Mouse (Mus musculus): ENCODE results near the gene Fnbp1. TPM values are rescaled to one million over a fixed set of nuclear protein-coding genes. Genes with fewer than 3 reads are reported as not detected.

Fnbp1 gene
- polyA plus RNA-seq, 1 experiment: 10.6 TPM

GRCm38 (mm10) chr2:31164841-31165455 lies 23.1 kb upstream of the Fnbp1 start:
- TF ChIP-seq SRF (IDR thresholded peaks at IDR 0.05; ENCODE audit: control insufficient read depth, insufficient read length, low read depth) (no peak), POLR2A (IDR thresholded peaks at IDR 0.05; ENCODE audit: insufficient read length, low read depth) (no peak), CEBPB (IDR thresholded peaks at IDR 0.05; ENCODE audit: insufficient read depth, poor library complexity, severe bottlenecking) (no peak), MYOG (IDR thresholded peaks at IDR 0.05; ENCODE audit: control insufficient read depth in 1 of 3, insufficient read depth in 1 of 3, insufficient read length in 2 of 3, low read depth in 2 of 3) (no peak), POLR2AphosphoS2 (IDR thresholded peaks at IDR 0.05; ENCODE audit: insufficient read length, low read depth) (no peak), E2F4 (IDR thresholded peaks at IDR 0.05; ENCODE audit: insufficient read depth) (no peak), TCF12 (IDR thresholded peaks at IDR 0.05; ENCODE audit: insufficient read depth, poor library complexity, severe bottlenecking) (no peak), MYOD1 (IDR thresholded peaks at IDR 0.05; ENCODE audit: control insufficient read depth in 1 of 3, insufficient read length in 2 of 3, low read depth in 2 of 3) (no peak), REST (IDR thresholded peaks at IDR 0.05; ENCODE audit: insufficient read depth, insufficient read length) (no peak), USF1 (IDR thresholded peaks at IDR 0.05; ENCODE audit: low read depth) (no peak)
- Histone ChIP-seq H3K79me2 (ENCODE audit: control insufficient read depth, insufficient read depth) (peaks cover 68% of the 10 kb centered on the region), H3ac (ENCODE audit: control insufficient read depth, insufficient read length) (no peak overlapping the region), H3K4me2 (ENCODE audit: low read depth) (no peak overlapping the region), H3K4me3 (no peak overlapping the region), H3K27me3 (ENCODE audit: control insufficient read depth, insufficient read depth, insufficient read length) (no peaks in the 10 kb centered on the region), H3K36me3 (ENCODE audit: control insufficient read depth, insufficient read depth) (peaks cover 14% of the 10 kb centered on the region)

- no peaks in the 10 kb centered on the region for H3K27me3 ChIP-seq (ENCODE audit: control insufficient read depth, insufficient read depth, insufficient read length)
- H3K4me2 ChIP-seq (ENCODE audit: low read depth): no peak overlapping the region
- peaks cover 2% of the 10 kb centered on the region for H3K36me3 ChIP-seq (ENCODE audit: control insufficient read depth, insufficient read depth)
- H3K79me2 ChIP-seq (ENCODE audit: control insufficient read depth, insufficient read depth): peaks cover 82% of the 10 kb centered on the region
- H3K4me3 ChIP-seq: no peak overlapping the region
- H3ac ChIP-seq (ENCODE audit: control insufficient read depth, insufficient read length): no peak overlapping the region
- no peak for TF ChIP-seq SRF (IDR thresholded peaks at IDR 0.05; ENCODE audit: control insufficient read depth, insufficient read length, low read depth)
- no peak for TF ChIP-seq TCF12 (IDR thresholded peaks at IDR 0.05; ENCODE audit: insufficient read depth, poor library complexity, severe bottlenecking)
- no peak for TF ChIP-seq CEBPB (IDR thresholded peaks at IDR 0.05; ENCODE audit: insufficient read depth, poor library complexity, severe bottlenecking)
- no peak for TF ChIP-seq POLR2AphosphoS2 (IDR thresholded peaks at IDR 0.05; ENCODE audit: insufficient read length, low read depth)
- TF ChIP-seq POLR2A (IDR thresholded peaks at IDR 0.05; ENCODE audit: insufficient read length, low read depth): no peak
- TF ChIP-seq USF1 (IDR thresholded peaks at IDR 0.05; ENCODE audit: low read depth): no peak
- no peak for TF ChIP-seq MYOD1 (IDR thresholded peaks at IDR 0.05; ENCODE audit: control insufficient read depth in 1 of 3, insufficient read length in 2 of 3, low read depth in 2 of 3)
- no peak for TF ChIP-seq TCF3 (IDR thresholded peaks at IDR 0.05; ENCODE audit: insufficient read length, low read depth)
- no peak for TF ChIP-seq MYOG (IDR thresholded peaks at IDR 0.05; ENCODE audit: control insufficient read depth in 1 of 3, insufficient read depth in 1 of 3, insufficient read length in 2 of 3, low read depth in 2 of 3)
- TF ChIP-seq MAX (IDR thresholded peaks at IDR 0.05; ENCODE audit: low read depth): no peak
- TF ChIP-seq REST (IDR thresholded peaks at IDR 0.05; ENCODE audit: insufficient read depth, insufficient read length): no peak
Observed at GRCm38 (mm10) chr2:31163361-31164118, 21.7 kb upstream of the Fnbp1 start.

- peaks cover 96% of the 10 kb centered on the region for H3K79me2 ChIP-seq (ENCODE audit: control insufficient read depth, insufficient read depth)
- H3K36me3 ChIP-seq (ENCODE audit: control insufficient read depth, insufficient read depth): no peaks in the 10 kb centered on the region
- no peak overlapping the region for H3K4me3 ChIP-seq
- TF ChIP-seq SRF (IDR thresholded peaks at IDR 0.05; ENCODE audit: control insufficient read depth, insufficient read length, low read depth) (no peak), MYOG (IDR thresholded peaks at IDR 0.05; ENCODE audit: control insufficient read depth in 1 of 3, insufficient read depth in 1 of 3, insufficient read length in 2 of 3, low read depth in 2 of 3) (no peak), TCF12 (IDR thresholded peaks at IDR 0.05; ENCODE audit: insufficient read depth, poor library complexity, severe bottlenecking) (no peak), POLR2A (IDR thresholded peaks at IDR 0.05; ENCODE audit: insufficient read length, low read depth) (no peak), POLR2AphosphoS2 (IDR thresholded peaks at IDR 0.05; ENCODE audit: insufficient read length, low read depth) (no peak), MAX (IDR thresholded peaks at IDR 0.05; ENCODE audit: low read depth) (no peak), REST (IDR thresholded peaks at IDR 0.05; ENCODE audit: insufficient read depth, insufficient read length) (no peak), E2F4 (IDR thresholded peaks at IDR 0.05; ENCODE audit: insufficient read depth) (no peak), USF1 (IDR thresholded peaks at IDR 0.05; ENCODE audit: low read depth) (no peak), CEBPB (IDR thresholded peaks at IDR 0.05; ENCODE audit: insufficient read depth, poor library complexity, severe bottlenecking) (no peak)
- no peak overlapping the region for H3K4me2 ChIP-seq (ENCODE audit: low read depth)
- H3K27me3 ChIP-seq (ENCODE audit: control insufficient read depth, insufficient read depth, insufficient read length): no peaks in the 10 kb centered on the region
- H3ac ChIP-seq (ENCODE audit: control insufficient read depth, insufficient read length): no peak overlapping the region
Observed at GRCm38 (mm10) chr2:31161620-31162019, 19.8 kb upstream of the Fnbp1 start.

GRCm38 (mm10) chr2:31160147-31160920 lies 18.5 kb upstream of the Fnbp1 start:
- H3K4me2 ChIP-seq (ENCODE audit: low read depth): no peak overlapping the region
- H3K36me3 ChIP-seq (ENCODE audit: control insufficient read depth, insufficient read depth): no peaks in the 10 kb centered on the region
- no peak overlapping the region for H3ac ChIP-seq (ENCODE audit: control insufficient read depth, insufficient read length)
- TF ChIP-seq MAX (IDR thresholded peaks at IDR 0.05; ENCODE audit: low read depth) (no peak), USF1 (IDR thresholded peaks at IDR 0.05; ENCODE audit: low read depth) (no peak), MYOG (IDR thresholded peaks at IDR 0.05; ENCODE audit: control insufficient read depth in 1 of 3, insufficient read depth in 1 of 3, insufficient read length in 2 of 3, low read depth in 2 of 3) (no peak), REST (IDR thresholded peaks at IDR 0.05; ENCODE audit: insufficient read depth, insufficient read length) (no peak), TCF12 (IDR thresholded peaks at IDR 0.05; ENCODE audit: insufficient read depth, poor library complexity, severe bottlenecking) (no peak), E2F4 (IDR thresholded peaks at IDR 0.05; ENCODE audit: insufficient read depth) (no peak), MYOD1 (IDR thresholded peaks at IDR 0.05; ENCODE audit: control insufficient read depth in 1 of 3, insufficient read length in 2 of 3, low read depth in 2 of 3) (no peak), POLR2A (IDR thresholded peaks at IDR 0.05; ENCODE audit: insufficient read length, low read depth) (no peak), CEBPB (IDR thresholded peaks at IDR 0.05; ENCODE audit: insufficient read depth, poor library complexity, severe bottlenecking) (no peak), TCF3 (IDR thresholded peaks at IDR 0.05; ENCODE audit: insufficient read length, low read depth) (no peak), SRF (IDR thresholded peaks at IDR 0.05; ENCODE audit: control insufficient read depth, insufficient read length, low read depth) (no peak), POLR2AphosphoS2 (IDR thresholded peaks at IDR 0.05; ENCODE audit: insufficient read length, low read depth) (no peak)
- H3K4me3 ChIP-seq: no peak overlapping the region
- H3K79me2 ChIP-seq (ENCODE audit: control insufficient read depth, insufficient read depth): peaks cover 98% of the 10 kb centered on the region
- H3K27me3 ChIP-seq (ENCODE audit: control insufficient read depth, insufficient read depth, insufficient read length): no peaks in the 10 kb centered on the region
